Mouse (Mus musculus) G1E (cell line): ENCODE measurements around the gene Gm5460.

ENCODE experiments used
- CTCF ChIP-seq: IDR thresholded peaks from 2 replicates; pipeline ENCODE4 v1.5.1; 2012; ENCODE audit warnings: low read depth, low read length, inconsistent platforms, mixed read lengths
- GATA1 ChIP-seq: IDR thresholded peaks from 2 replicates; pipeline ENCODE4 v1.6.1; 2012; ENCODE audit warnings: borderline replicate concordance, low read length, inconsistent platforms, mixed read lengths
- POLR2AphosphoS5 ChIP-seq: IDR thresholded peaks from 2 replicates; pipeline ENCODE4 v1.6.1; 2012; ENCODE audit warnings: low read depth, low read length, inconsistent platforms; ENCODE audit not compliant: insufficient replicate concordance
- TAL1 ChIP-seq: conservative IDR thresholded peaks from 2 replicates; pipeline ENCODE4 v1.6.1; 2012; ENCODE audit warnings: low read depth, low read length, inconsistent platforms, mixed read lengths

GRCm38 (mm10) chr14:34089796-34090195 is 73.2 kb downstream of the Gm5460 start:
- no peak for TF ChIP-seq CTCF
- TF ChIP-seq TAL1 = no peak
- no peak for TF ChIP-seq GATA1
- no peak for TF ChIP-seq POLR2AphosphoS5
